Mouse (Mus musculus) hindbrain, embryonic 12.5 days (tissue): ENCODE measurements at regions not wholly inside any gene's neighbourhood (a gene's known extent, or its start where the extent isn't known, plus 50 kb on each side); places are given as distances from the start of the nearest gene placed in this dataset.
A peak's percentile ranks its signal among the peaks of the same experiment; 100 is the strongest.

Experiments
- ATAC-seq: fragments of 200-750 bp; cut with Nextera tagmentation; 2 replicates; pipeline ENCODE4 v1.8.0; 2017; ENCODE audit warnings: moderate TSS enrichment; ENCODE audit not compliant: low FRiP score
- H3K27ac ChIP-seq: fragments of 300-500 bp; sonication (generic); 2 replicates; pipeline ENCODE4 v1.5.1; 2016; ENCODE audit warnings: mild to moderate bottlenecking
- H3K27me3 ChIP-seq: fragments of 300-500 bp; sonication (generic); 2 replicates; pipeline ENCODE4 v1.6.1; 2016; ENCODE audit warnings: mild to moderate bottlenecking
- H3K36me3 ChIP-seq: fragments of 300-500 bp; sonication (generic); 2 replicates; pipeline ENCODE4 v1.6.1; 2016; ENCODE audit warnings: mild to moderate bottlenecking
- H3K4me1 ChIP-seq: fragments of 300-500 bp; sonication (generic); 2 replicates; pipeline ENCODE4 v1.6.1; 2016
- H3K4me2 ChIP-seq: fragments of 300-500 bp; sonication (generic); replicated peaks from 2 replicates; pipeline ENCODE4 v1.6.1; 2016; ENCODE audit warnings: mild to moderate bottlenecking
- H3K4me3 ChIP-seq: fragments of 300-500 bp; sonication (generic); 2 replicates; pipeline ENCODE4 v1.5.1; 2016; ENCODE audit warnings: mild to moderate bottlenecking
- H3K9ac ChIP-seq: fragments of 300-500 bp; sonication (generic); 2 replicates; pipeline ENCODE4 v1.6.1; 2016; ENCODE audit warnings: mild to moderate bottlenecking, moderate library complexity
- H3K9me3 ChIP-seq: fragments of 300-500 bp; sonication (generic); replicated peaks from 2 replicates; pipeline ENCODE4 v1.6.1; 2016; ENCODE audit warnings: mild to moderate bottlenecking
- WGBS: fragments of 180-500 bp; shearing (Covaris S2); methylation state at CpG from one replicate; pipeline ENCODE4 v1.1.7; 2016; 5-methylcytosine and 5-hydroxymethylcytosine counted together

DNA sequence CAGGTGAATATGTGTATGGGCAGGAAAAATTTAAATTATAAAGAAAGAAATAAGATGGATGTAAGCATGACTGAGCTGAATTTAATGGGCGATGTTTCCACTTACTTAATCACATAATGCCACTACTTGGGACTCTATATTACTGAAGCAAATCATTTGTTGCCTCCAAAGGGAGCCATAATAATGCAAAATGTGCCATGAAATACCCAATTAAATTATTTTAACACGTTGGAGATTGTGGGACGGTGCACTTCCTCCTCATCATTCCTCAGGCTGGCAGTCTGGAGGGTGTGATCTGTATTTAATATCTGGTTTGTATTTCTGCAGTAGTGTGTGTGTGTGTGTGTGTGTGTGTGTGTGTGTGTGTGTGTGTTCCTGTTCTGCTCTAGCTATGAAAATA, 188.2 kb downstream of the Ppp4r2 start:
- Histone ChIP-seq H3K4me3 (no peak overlapping the region), H3K4me2 (no peak overlapping the region), H3K27me3 (no peaks in the 10 kb centered on the region), H3K4me1 (no peaks in the 10 kb centered on the region), H3K36me3 (no peaks in the 10 kb centered on the region), H3K27ac (no peak overlapping the region), H3K9me3 (no peaks in the 10 kb centered on the region), H3K9ac (no peak overlapping the region)
- 46% methylated on average over 3 of the region's 3 CpGs for WGBS
- ATAC-seq = no peak

DNA sequence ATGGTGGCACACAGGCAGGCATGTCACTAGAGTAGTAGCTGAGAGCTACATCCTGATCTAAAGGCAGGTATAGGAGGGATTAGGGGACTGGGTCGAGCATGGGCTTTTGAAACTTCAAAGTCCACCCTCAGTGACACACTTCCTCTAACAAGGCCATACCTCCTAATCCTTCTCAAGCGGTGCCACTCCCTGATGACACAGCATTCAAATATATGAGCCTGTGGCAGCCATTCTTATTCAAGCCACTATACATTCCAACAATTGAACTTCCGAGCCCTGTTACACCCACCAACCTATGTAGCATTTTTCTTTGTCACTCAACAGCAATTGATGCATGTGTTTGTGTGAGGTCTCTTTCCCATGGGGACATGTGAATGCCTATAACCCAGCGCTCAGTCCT, 192.4 kb downstream of the Ppp4r2 start:
- no peak for ATAC-seq
- no peak overlapping the region for H3K9ac ChIP-seq
- H3K27ac ChIP-seq = no peak overlapping the region
- WGBS = 84% methylated on average over 4 of the region's 4 CpGs
- H3K4me3 ChIP-seq = no peak overlapping the region
- no peaks in the 10 kb centered on the region for H3K27me3 ChIP-seq
- H3K4me1 ChIP-seq = peaks cover 5% of the 10 kb centered on the region; the same call in 1 of the 2 replicates
- no peaks in the 10 kb centered on the region for H3K9me3 ChIP-seq
- H3K4me2 ChIP-seq = no peak overlapping the region
- no peaks in the 10 kb centered on the region for H3K36me3 ChIP-seq

DNA sequence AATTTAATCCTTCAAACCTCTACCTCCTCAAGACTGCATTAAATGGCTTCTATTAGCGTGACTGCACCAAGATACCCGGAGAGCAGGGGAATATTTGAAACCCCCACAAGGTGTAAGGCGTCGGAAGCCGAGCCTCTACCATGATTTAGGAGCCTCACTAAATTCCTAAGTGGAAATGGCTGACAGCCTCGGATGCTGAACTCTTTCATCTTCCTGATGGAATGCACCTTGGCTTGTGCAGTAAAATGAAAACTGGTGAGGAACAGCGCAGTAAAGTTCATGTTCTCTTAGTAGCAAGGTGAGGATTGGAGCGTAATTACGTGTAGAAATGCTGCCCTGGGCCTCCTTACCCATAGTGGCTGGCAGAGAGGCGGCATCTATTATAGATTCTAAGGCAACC, 194.0 kb downstream of the Ppp4r2 start:
- Histone ChIP-seq H3K4me3 (no peak overlapping the region), H3K4me1 (peaks cover 5% of the 10 kb centered on the region; the same call in 1 of the 2 replicates), H3K9me3 (no peaks in the 10 kb centered on the region), H3K9ac (no peak overlapping the region), H3K27ac (no peak overlapping the region), H3K4me2 (no peak overlapping the region), H3K27me3 (no peaks in the 10 kb centered on the region), H3K36me3 (no peaks in the 10 kb centered on the region)
- no peak for ATAC-seq
- whole genome bisulfite sequencing = 81% methylated on average over 10 of the region's 10 CpGs

DNA sequence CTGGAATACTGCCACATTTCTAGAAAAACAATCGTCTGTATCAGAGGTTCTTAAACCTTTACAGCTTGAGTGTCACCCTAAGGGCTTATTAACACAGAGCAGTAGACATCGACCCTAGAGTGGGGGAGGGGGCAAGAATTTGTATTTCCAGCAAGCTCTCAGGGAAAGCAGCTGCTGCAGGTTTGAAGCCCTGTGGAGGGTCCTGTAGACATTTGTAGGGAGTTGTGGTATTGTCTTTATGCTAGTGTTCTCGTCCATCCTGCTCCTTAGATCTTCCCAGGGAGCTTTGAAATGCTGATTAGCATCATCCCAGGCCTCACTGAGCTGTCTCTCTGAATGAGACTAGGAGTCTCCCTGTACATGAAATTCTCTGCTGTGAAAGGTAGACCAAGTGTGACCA, 196.0 kb downstream of the Ppp4r2 start:
- Histone ChIP-seq H3K9me3 (no peaks in the 10 kb centered on the region), H3K4me1 (peaks cover 5% of the 10 kb centered on the region; the same call in 1 of the 2 replicates), H3K4me2 (no peak overlapping the region), H3K27me3 (no peaks in the 10 kb centered on the region), H3K27ac (no peak overlapping the region), H3K9ac (no peak overlapping the region), H3K36me3 (no peaks in the 10 kb centered on the region), H3K4me3 (no peak overlapping the region)
- ATAC-seq = no peak
- 26% methylated on average over 3 of the region's 3 CpGs for WGBS

DNA sequence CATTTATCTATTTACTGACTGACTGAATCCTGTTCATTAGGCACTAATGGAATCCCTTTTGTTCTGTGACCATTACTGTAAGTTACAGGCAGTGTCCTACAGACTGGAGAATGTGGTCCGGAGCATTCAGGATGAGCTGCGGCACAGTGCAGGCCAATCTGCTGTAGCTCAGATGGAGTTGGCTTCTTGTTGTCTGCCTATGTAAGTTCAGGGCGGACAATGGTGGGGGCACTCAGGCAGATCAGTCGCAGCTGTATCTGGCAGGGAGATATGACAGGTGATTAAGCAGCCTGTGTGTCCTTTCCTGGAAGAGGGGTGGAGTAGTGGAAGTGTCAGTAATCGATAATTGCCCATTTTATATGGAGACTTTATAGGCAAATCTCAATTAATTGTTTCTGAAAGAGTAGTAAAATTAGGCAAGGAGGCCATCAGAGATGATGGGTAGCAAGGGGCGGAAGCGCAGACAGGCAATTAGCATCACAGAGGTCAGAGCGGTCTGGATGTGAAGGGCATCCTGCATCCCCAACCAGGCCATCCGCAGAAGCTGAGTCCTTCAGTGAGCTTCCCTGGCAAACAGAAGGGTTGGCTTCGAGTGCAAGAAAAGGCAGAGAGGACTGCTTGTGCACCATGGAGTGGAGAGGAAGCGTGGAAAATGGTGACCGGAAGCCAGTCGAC, 197.2 kb downstream of the Ppp4r2 start:
- 78% methylated on average over 13 of the region's 13 CpGs for WGBS

DNA sequence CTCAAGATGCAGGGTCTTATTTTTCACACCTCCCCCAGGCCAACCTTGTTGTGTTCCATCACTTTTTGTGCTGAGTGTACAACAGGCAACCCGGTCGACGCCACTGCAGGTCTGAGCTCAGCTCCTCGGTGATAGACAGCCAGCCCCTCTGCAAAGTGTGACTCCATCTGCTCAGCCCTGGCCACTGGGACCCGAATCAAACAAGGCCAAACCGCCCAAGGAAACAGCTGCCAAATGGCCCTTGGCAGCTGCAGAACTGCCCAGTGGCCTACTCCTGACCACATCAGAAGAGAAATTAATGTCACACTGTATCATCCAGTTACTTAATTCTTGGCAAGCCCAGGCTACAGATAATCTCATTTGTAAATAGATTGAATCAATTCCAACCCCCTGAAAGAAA, 213.3 kb downstream of the Ppp4r2 start:
- WGBS = 69% methylated on average over 6 of the region's 6 CpGs
- Histone ChIP-seq H3K9ac (no peak overlapping the region), H3K27ac (no peak overlapping the region), H3K4me1 (peaks cover 10% of the 10 kb centered on the region), H3K9me3 (no peaks in the 10 kb centered on the region), H3K4me3 (no peak overlapping the region), H3K36me3 (no peaks in the 10 kb centered on the region), H3K4me2 (no peak overlapping the region), H3K27me3 (no peaks in the 10 kb centered on the region)
- ATAC-seq = no peak

More for the DNA sequence above, 197.2 kb downstream of the Ppp4r2 start:
- no peak overlapping the region for H3K4me3 ChIP-seq
- H3K27me3 ChIP-seq = no peaks in the 10 kb centered on the region
- ATAC-seq = no peak
- H3K36me3 ChIP-seq = no peaks in the 10 kb centered on the region
- H3K27ac ChIP-seq = 0 out of 2 replicates have a peak overlapping the region, but pooled peaks have one; percentile 9
- no peak overlapping the region for H3K9ac ChIP-seq
- no peaks in the 10 kb centered on the region for H3K9me3 ChIP-seq
- no peak overlapping the region for H3K4me2 ChIP-seq
- peaks cover 5% of the 10 kb centered on the region; the same call in 1 of the 2 replicates for H3K4me1 ChIP-seq

DNA sequence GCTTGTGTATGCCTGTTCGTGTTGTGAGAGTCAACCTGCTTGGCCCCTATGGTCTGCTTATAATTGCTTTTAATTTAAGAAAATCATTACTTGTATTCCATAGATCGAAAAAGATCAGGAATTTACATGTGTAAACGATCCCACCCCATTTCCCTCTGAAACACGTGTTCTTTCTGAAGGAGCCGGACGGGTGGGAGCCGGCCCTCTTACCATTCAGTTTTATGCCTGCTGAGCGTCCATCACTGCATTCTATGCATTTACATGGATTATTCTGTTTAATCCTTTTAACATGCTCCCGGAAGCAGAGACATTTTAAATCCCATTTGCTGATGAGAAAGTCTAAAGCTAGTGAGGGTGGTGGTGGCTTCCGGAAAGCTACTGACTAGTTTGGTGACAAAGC, 213.8 kb downstream of the Ppp4r2 start:
- Histone ChIP-seq H3K4me1 (peaks cover 10% of the 10 kb centered on the region), H3K9me3 (no peaks in the 10 kb centered on the region), H3K27ac (no peak overlapping the region), H3K4me2 (no peak overlapping the region), H3K27me3 (no peaks in the 10 kb centered on the region), H3K36me3 (no peaks in the 10 kb centered on the region), H3K9ac (no peak overlapping the region), H3K4me3 (no peak overlapping the region)
- WGBS = 83% methylated on average over 10 of the region's 10 CpGs
- no peak for ATAC-seq

DNA sequence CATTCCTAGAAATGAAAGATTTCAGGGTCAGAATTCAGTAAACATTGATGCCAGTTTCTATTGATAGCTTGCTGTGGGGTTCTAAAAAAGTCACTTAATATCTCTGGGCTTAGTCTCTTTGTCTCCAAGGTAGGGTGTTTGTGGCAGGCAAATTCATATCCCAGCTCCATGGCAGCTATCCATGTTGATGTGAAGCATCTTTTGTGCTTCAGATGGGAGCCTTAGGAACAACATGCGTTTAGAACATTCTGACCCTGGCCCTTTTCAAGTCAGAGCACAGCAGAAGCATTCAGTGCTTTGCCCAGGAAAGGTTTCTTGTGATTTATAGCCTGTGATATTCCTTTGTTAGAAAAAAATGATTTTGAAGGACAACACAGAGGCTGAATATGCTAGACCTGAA, 215.0 kb downstream of the Ppp4r2 start:
- 0 out of 2 replicates have a peak overlapping the region, but pooled peaks have one; percentile 19 for H3K27ac ChIP-seq
- WGBS = 45% methylated on average over 1 of the region's 1 CpGs
- ATAC-seq = no peak

DNA sequence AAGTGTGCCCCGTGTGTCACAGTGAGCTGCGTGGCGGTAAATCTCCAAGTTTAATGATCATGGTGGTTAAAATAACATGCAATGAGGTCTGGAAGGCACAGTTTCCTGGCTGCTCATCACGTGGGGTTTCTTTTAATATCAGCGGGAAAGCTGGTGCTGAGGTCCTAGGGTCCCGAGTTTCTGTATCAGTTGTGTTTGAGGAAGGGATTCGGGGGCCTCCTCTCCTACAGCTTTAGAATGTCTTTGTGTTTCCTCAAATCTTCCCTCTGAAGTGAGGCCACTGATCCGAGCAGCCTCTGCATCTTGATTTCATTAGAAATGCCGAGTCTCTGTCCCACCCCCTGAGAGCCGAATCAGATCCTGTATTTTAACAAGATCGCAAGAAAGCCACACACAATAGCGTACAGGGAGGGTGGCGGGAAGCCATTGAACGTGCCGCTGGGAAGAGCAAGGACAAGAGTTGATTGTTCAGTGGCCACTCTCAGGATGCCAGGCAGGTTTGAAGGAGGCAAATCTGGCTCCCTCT, 215.5 kb downstream of the Ppp4r2 start:
- Histone ChIP-seq H3K9me3 (no peaks in the 10 kb centered on the region), H3K4me2 (peak overlapping the region; percentile 26), H3K27ac (0 out of 2 replicates have a peak overlapping the region, but pooled peaks have one; percentile 35), H3K36me3 (no peaks in the 10 kb centered on the region), H3K4me1 (peaks cover 10% of the 10 kb centered on the region), H3K27me3 (no peaks in the 10 kb centered on the region), H3K4me3 (no peak overlapping the region), H3K9ac (0 out of 2 replicates have a peak overlapping the region, but pooled peaks have one; percentile 24)
- 30% methylated on average over 15 of the region's 15 CpGs for whole genome bisulfite sequencing
- peak; percentile 71; the same call in 1 of the 2 replicates for ATAC-seq

More for the DNA sequence above, 215.0 kb downstream of the Ppp4r2 start:
- H3K9ac ChIP-seq = no peak overlapping the region
- no peaks in the 10 kb centered on the region for H3K27me3 ChIP-seq
- peaks cover 10% of the 10 kb centered on the region for H3K4me1 ChIP-seq
- no peaks in the 10 kb centered on the region for H3K36me3 ChIP-seq
- H3K4me3 ChIP-seq = no peak overlapping the region
- H3K9me3 ChIP-seq = no peaks in the 10 kb centered on the region
- no peak overlapping the region for H3K4me2 ChIP-seq

DNA sequence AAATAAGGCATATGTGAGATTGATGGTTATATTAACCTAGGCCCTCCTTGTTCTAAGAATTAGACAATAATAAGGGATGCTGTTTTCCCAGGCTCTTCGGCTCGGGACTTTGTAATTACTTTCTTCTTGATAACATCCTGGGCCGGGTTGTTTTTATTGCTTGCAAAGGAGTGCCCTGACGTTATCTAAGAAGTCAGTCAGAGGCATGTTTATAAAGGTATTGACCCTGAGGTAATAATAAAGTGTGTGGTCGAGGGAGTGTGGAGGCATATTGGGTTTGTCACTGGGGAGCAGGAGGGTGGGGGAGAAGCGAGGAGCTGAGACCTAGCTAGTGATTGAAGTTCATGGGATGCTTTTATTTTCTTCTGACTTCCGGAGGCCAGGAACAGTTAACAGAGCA, 221.5 kb downstream of the Ppp4r2 start:
- no peaks in the 10 kb centered on the region for H3K36me3 ChIP-seq
- ATAC-seq = no peak
- H3K4me1 ChIP-seq = no peaks in the 10 kb centered on the region; the same call in 1 of the 2 replicates
- H3K9ac ChIP-seq = no peak overlapping the region
- H3K4me3 ChIP-seq = no peak overlapping the region
- WGBS = 72% methylated on average over 7 of the region's 7 CpGs
- no peaks in the 10 kb centered on the region for H3K9me3 ChIP-seq
- no peaks in the 10 kb centered on the region for H3K27me3 ChIP-seq
- H3K4me2 ChIP-seq = no peak overlapping the region
- H3K27ac ChIP-seq = no peak overlapping the region

DNA sequence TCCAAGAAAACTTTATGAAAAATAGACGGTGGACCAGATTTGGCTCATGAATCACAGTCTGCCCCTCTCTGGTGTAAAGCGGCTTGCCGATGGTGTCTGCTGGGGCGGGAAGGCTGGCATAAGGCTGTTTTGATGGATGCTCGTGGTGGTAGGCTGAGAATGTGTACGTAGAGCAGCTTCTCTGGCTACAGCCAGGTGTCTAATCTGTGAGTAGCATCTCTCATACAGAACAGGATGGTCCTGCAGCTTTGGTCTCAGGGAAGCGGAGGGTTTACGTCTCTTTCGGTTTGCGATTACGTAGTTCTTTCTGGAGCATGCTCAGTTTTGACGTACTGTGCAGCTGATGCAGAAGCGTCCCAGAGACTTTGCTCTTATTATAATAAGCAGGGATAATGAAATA, 222.9 kb downstream of the Ppp4r2 start:
- no peak for ATAC-seq
- Histone ChIP-seq H3K4me1 (no peaks in the 10 kb centered on the region; the same call in 1 of the 2 replicates), H3K4me2 (no peak overlapping the region), H3K27me3 (no peaks in the 10 kb centered on the region), H3K9ac (no peak overlapping the region), H3K4me3 (no peak overlapping the region), H3K36me3 (no peaks in the 10 kb centered on the region), H3K9me3 (no peaks in the 10 kb centered on the region), H3K27ac (no peak overlapping the region)
- 96% methylated on average over 13 of the region's 13 CpGs for WGBS

DNA sequence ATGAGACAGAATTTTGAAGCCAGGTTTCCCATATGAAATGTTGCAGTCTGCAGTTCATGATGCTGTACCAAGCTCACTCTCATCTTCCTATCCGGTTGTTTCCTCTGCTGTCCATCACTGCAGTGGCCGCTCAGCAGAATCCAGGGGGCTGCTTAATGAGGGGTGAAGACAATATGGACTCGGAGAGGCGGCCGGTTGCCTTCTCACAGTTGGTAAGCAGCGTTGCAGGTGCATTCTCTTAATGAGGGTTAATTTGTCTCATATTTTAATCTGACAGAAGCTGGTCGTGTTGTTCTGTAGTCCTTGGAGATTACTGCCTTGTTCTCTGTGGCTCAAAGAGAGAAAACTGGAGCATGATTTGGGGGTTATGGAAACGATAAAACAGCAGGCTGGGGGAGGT, 225.6 kb downstream of the Ppp4r2 start:
- Histone ChIP-seq H3K27ac (no peak overlapping the region), H3K4me3 (no peak overlapping the region), H3K4me2 (no peak overlapping the region), H3K9me3 (no peaks in the 10 kb centered on the region), H3K9ac (no peak overlapping the region), H3K36me3 (no peaks in the 10 kb centered on the region), H3K27me3 (no peaks in the 10 kb centered on the region), H3K4me1 (no peaks in the 10 kb centered on the region; the same call in 1 of the 2 replicates)
- ATAC-seq = peak; percentile 74
- WGBS = 37% methylated on average over 8 of the region's 8 CpGs

DNA sequence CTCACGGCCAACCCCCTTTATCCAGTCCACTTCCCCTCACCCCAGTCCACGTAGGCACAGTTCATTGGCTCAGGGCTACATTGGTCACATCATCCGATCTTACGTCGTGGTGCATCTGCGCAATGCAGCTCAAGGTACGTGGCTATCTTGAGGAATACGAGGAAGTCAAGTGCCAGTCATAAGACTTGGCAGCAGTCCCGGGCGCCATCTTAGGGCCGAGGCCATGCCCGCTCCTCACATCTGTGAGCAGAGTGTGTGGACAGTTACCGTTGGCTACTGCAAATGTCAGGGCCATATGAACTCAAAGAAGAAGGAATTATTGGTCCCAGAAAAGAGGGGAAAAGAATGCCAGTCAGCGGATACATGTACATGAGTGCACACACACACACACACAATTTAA, 228.8 kb downstream of the Ppp4r2 start:
- H3K9me3 ChIP-seq = no peaks in the 10 kb centered on the region
- no peaks in the 10 kb centered on the region; the same call in 1 of the 2 replicates for H3K4me1 ChIP-seq
- 91% methylated on average over 14 of the region's 14 CpGs for WGBS
- no peak overlapping the region for H3K4me3 ChIP-seq
- no peaks in the 10 kb centered on the region for H3K36me3 ChIP-seq
- H3K9ac ChIP-seq = no peak overlapping the region
- no peaks in the 10 kb centered on the region for H3K27me3 ChIP-seq
- no peak overlapping the region for H3K4me2 ChIP-seq
- ATAC-seq = no peak
- H3K27ac ChIP-seq = no peak overlapping the region
